Mouse (Mus musculus): Measurements from ENCODE around the gene Mtmr6.

Mtmr6 gene

DNA sequence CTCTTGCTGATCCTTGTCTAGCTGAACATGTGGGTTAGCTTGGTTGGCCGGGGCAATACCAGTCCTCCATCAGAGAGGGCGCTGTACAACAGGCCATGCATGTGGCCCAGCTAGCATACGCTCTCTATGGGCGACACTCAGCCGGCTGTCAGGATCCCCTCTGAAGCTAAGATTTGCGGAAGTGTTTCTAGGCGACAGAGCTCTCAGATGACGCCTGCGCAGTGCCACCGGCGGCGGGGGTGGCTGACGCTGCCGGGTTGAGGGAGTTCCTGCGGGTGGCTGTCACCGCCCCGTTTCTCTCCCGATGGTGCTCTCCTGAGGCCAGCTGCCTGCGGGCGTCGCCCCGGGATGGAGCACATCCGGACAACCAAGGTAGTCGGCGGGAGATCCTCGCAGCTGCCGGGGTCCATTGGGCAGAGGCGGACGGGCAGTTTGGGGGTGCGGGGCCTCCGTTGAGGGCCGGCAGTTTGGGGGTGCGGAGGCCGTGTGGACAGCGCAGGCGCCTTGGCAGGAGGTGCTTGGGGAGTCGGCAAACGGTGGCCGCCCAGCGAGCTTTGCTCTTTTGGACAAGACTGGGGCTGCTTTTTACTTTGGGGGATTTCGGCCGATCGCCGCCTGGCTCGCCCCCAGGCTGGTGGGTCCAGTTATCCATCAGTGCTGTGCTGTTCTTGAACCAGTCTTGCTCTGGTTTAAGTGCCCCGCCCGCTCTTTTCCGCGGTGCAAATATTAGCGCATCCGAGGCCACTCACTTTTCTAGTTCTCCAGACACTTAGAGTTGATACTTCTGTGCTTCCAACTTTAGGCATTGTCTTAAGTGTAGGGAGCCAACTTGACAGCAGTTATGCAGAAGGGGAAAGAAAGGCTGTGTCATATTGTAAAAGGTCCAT lies at the start of gene Mtmr6:
Gene Mtmr6 (plus strand): TSS at position 239 of the 887 bp plus-strand sequence.
- DNase-seq, result peak; percentile 98

DNA sequence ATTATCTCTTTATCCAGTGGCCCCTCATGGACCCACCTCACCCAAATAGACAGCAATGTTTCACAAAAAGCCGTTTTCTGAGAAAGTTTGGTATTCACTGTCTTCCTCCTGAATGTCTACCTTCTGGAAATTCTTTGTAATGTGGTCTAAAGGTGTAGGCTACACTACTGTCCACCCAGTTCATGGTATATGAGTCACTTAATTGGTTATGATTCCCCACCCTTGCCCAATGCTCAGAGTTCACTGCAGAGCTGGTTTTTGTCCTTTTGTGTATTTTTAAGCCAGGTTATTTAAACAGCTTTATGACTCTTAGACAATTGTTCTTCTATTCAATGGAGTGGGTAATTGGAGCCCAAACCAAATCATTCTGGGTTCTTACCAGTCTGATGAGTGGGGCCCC lies 48.9 kb upstream of the Mtmr6 start:
- no peak for DNase-seq

DNA sequence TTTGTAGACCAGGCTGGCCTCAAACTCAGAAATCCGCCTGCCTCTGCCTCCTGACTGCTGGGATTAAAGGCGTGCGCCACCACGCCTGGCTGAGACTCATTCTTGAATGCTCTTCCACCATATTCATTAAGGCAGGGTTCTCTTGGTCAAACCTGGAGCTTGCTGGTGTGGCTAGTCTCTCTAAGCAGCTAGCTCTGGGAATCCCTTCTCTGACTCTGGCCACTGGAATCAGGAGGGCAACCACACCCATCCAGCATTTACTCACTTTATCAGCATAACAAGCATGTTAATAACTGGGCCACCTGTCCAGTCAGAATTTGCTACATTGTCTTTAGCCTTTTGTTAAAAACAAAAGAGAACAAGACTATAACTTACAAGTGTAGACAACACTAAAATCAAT lies 47.4 kb upstream of the Mtmr6 start:
- DNase-seq, result no peak

DNA sequence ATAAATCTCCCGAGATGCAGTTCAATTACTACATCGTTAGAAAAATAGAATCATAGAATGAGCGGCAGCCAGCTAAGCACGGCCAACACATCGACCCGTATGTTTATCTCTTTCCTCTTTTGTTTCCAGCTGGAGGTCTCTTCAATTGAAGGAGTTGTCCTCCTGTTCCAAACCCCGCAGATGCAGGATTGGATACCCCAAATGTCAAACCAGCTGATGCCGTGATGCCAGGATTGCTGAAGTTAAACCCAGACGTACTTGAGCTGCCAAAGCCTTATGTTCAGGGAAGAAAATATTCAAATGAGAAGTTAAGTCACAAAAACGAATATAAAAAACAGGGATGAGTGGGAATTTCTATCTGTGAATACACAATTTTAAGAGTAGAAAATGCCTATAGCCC lies 45.1 kb upstream of the Mtmr6 start:
- no peak for DNase-seq

DNA sequence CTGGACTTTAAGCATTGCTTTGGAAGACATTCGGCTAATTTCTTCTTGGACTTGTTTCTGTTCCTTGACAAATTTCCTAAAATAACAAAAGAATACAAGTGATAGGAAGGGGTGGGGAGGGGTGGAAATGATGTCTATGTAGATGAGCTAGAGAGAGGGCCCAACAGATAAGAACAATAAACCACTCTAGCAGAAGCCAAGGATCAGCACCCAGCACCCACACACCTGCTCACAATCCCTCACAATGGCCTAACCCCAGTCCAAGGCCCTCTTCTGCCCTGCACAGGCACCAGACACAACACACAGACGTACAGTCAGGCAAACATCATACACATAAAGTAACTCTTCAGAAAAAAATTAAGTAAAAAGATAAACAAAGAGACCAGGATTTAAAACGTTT lies 26.5 kb upstream of the Mtmr6 start:
- DNase-seq, result no peak

DNA sequence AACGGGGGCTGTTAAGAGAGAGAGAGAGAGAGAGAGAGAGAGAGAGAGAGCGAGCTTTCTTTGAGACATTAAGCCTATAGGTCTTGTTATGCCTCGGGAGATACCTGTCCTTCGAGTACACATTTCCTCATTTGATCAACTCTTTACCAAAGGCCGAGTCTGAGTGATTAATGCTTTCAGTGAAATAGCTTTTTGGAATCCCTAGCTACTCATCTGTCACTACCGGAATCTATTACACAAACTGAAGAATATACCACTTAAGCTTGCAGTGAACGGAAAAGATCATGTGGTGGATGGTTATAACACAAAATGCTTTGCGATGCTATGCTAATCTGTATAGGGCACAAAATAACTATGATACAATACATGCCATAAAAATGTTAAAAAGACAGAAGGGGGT lies 14.7 kb upstream of the Mtmr6 start:
- DNase-seq, result no peak

DNA sequence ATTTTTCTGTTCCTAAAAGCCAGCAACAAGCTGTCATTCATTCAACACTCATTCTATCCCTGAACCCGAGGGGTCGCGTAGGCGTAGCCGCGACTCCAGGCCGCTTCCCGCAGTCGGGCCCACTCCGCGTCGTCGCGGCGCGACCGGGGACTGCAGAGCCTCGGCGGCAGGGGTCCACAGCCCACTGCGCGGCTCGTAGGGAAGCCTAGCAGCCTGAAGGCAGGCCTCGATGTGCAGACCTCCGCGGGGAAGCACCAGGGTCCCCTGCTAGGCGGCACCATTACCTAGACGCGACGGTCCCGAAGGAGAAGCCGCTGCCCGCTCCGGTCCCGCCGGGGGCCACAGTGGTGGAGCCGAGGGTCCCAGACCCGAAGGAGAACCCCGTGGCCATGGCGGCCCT lies 14.1 kb upstream of the Mtmr6 start:
- peak; percentile 77 for DNase-seq

DNA sequence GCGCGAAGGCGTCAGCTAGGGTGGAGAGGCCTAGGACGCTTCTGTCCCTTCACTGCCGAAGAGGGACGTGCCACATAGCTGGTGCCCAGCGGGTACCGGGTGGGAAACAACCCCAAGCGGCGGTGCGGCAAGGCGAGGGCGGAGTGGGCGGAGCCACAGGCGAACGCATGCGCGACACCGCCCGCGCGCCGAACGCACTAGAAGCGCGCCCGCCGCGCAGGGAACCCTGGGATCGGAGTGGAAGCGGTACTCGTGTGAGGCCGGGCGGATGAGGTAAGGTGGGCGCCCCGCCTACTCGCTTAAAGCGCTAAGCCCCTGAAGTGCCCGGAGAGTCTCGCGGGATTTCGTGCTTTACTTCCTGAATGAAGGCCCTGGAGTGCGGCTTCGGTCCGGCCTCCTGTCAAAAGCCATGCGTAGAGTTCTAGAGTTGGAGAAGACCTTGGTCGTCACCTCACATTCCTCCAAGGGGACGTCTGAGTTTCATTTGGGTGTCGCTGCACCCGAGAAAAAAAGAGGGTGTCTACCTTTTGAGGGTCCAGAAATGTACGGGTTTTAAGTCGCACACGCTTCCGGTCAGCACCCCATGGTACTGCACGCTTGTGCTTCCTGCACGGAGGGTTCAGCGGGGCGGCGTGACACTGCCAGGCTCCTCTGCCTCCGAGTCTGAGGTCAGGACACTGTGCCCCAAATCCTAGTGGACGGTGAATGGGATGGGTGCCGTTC lies 13.6 kb upstream of the Mtmr6 start, which contains the start of the genes Nupl1 and Gm49336:
Gene Nupl1 (minus strand): TSS at position 151 of the 723 bp plus-strand sequence.
Gene Gm49336 (minus strand): TSS at position 227 of the 723 bp plus-strand sequence.
- DNase-seq, result peak; percentile 100

DNA sequence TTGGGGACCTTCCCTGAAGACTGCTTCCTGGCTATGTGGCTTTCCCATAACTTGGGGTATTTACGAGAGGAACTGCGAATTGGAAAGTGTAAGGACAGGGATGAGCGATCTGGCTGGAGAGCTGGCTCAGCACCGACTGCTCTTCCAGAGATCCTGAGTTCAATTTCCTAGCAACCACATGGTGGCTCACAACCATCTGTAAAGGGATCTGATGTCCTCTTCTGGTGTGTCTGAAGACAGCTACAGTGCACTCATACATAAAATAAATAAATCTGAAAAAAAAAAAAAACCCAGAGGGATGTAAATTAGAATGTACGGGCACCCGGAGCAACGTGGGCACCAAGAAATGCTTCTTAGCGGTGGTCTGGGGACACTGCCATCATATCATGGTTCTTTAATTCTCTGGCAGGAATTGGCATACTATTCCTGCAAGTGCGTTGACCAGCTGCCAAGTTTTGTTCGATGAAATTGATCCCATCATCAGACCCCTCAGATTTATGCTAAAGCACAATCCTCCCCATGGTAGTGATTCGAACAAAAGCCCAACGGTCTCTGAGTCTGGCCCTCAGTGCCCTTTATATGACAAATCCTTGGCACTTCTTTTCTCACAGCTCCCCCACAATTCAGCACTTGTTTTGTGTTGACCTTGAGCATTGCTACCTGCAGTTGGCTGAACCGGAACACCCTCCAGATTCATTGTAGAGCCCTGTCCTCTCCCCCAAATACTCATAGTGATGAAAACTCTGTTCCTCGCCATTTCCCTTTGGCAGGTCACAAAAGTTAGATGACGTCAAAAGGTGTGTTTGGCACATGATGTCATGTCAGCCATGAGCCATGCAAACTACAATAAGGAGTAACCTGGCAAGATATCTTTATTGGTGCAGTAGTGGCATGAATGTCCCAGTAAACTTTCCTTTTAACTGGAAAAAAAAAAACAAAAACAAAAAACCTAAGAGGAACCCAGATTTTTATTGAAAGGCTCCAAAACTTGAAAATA lies 12.7 kb upstream of the Mtmr6 start:
- DNase-seq, result no peak

DNA sequence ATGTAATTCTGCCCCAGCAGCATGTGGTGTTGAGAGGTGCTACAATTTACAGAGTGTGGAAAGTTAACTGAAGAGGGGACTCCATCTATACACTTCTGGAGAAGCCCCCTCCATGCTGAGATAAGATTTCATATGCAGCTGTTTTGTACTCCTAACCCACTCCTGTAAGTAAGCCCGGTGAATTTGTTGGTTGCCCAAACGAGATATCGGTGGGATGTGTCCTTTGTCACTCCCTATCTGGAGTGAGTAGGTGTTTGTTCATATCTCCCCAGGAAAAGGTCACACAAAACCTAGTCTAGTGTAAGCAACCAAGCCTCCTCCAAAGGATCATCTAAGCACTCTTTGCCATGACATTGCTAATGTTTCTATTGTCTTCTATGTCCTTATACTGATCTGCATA lies 11.6 kb upstream of the Mtmr6 start:
- no peak for DNase-seq

DNA sequence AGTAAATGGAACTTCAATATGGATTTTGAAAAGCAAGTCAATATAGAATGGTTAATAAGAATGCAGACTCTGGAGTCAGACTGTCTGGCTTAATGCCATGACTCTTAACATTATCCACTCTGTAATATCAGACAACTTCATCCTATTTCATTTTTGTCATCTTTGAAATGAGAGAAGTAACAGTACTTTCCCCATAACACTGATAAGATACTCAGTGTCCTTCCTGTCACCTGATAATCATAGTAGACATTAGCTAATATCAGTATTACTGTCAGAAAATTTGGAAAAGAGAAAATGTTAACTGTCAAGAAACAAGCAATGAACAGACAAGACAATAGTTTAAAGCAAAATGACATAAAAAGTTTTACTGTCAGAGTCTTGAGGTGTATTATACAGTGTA lies 10.3 kb upstream of the Mtmr6 start:
- no peak for DNase-seq

DNA sequence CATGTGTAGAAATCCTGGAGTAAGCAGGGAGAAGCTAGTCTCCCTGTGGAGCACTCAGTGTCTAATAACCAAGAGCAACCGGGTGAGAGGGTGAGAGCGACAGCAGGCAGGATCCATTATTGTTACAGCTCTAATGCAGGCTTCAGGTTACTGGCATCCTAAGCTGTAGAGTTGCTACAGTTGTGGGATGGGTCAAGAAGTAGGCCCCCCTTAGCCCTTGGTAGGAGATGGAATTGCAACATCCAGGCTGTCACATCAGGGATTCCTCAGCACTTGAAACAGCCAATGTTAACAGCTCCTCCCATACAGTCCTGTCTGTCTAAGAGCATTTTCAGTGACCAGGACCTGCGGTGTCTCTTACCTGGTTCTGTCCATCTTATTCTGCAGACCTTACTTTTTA lies 8.7 kb upstream of the Mtmr6 start:
- peak; percentile 39 for DNase-seq

DNA sequence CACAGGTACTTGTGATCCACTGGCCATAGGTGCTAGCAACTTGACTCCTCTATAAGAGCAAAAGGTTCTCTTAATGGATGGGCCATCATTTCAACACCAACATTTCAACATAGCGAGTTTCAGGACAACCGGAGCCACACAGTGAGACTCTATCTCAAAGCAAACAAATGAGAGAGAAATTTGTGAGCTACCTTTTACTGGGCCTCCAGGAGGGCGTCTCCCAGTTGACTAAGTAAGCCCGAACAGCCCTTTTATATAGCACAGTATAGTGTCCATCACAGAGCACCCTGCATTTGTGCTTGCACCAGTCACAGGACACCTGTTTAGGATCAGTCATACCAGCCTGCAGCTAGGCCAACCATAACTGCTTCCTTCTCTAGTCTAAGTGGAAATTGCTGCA lies 7.9 kb upstream of the Mtmr6 start:
- DNase-seq, result no peak

DNA sequence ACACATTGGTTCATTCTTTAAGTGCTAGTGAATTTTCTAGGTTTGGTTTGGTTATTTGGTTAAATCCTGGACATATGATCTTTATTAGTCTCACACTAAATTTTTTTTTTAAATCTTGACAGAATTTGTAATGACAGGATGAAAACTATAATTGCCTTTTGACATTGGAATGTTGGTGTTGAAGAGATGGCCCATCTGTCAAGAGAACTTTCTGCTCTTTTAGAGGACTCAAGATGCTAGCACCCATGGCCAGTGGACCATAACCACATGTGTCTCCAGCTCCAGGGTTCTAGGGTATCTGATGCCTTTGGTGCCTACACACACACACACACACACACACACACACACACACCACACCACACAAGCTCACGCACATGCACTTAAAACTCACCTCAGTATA lies 7.2 kb upstream of the Mtmr6 start:
- no peak for DNase-seq

DNA sequence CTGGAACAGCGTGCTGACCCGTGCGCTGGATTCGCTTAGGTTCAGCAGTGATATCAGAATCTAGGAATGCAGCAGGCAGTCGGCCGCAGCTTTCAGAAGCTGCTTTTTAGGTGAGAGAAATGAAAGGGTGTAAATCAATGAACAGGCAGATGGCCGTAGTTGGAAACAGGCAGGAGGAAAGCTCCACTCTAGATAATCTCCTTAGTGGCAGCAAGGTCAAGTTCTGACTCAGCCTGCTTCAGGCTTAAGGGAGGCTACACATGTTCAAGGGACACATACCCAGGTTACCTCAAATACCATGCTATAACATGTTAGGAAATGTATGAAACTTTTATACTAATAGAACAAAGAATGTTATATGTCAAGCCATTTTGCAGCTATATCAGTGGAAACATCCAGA lies 2.7 kb upstream of the Mtmr6 start:
- no peak for DNase-seq

DNA sequence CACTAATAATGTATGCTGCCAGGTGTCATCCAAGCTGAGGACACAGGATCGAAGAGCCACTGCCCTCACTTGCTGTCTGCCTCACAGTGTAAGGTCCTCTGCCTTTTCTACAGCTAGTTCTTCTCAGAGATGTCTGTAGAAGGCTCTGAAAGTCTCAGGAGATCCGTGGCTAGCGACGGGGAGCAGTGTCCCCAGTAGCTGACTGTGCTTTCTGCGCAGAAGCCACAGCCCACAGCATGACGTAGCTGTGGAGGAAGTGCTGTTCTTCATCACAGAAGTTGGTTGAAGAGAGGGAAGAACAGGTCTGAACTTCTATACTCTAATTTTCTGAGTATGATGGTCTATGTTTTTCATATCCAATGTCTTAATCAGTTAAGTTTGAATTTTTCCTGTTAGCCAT lies 4.3 kb downstream of the Mtmr6 start:
- no peak for DNase-seq

DNA sequence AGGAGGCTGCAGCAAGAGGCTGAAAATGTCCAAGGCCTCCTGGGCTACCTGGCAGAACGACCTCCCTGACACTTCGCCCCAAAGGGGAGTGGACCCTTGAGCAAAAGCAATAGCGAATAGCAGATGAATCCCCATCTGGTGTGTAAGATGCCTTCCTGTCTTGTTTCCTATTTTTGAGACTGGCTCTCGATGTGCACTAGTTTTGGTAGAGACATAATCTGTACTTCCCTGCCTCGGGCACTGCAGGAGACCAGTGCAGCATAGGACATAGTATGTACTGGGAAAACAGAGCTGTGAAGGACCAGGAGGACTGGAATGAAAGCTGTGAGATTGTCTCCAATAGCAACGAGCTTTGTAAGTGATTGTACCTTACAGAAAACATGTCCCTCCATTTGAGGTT lies 8.3 kb downstream of the Mtmr6 start:
- DNase-seq, result no peak

DNA sequence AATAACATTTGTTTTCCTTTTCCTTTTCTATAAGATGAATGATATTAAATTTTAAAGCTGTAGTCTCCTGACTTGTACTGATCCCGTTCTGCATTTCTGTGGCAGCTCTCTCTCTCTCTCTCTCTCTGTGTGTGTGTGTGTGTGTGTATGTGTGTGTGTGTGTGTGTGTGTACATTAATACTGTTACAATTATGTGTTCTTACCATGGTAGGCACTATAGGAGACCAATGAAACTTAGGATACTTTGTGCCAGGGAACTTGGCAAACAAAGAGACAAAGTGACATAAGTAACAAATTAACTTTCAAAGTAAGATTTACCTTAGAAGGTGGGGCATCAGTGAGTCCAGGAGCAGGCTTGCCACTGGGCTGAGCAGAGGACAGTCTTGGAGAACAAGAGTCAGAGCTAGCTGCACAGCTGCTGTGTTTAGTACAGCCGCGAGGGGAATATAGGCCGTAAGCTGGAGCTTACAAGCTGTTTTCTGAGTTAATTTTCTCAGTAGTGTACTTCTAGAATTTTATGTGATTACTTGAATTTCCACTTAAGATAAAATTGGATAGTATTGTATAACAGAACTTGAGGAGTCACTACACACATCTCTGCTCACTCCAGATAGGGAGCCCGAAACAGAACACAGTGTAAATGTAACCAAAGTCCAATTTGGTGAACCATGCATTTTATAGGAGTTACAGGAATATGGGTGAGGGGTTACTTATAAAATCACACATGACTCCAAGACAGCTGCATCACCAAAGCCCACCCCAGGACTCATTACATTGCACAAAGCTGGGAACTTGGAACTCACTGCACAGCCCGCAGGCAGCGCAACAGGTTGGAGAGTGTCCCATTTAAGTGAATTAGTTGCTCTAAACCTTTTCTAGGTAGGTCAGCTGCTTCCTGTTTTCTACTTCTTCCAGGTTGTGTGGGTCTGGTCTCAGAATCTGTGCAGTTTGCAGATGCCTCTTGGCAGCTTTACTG lies 10.6 kb downstream of the Mtmr6 start:
- DNase-seq, result no peak

DNA sequence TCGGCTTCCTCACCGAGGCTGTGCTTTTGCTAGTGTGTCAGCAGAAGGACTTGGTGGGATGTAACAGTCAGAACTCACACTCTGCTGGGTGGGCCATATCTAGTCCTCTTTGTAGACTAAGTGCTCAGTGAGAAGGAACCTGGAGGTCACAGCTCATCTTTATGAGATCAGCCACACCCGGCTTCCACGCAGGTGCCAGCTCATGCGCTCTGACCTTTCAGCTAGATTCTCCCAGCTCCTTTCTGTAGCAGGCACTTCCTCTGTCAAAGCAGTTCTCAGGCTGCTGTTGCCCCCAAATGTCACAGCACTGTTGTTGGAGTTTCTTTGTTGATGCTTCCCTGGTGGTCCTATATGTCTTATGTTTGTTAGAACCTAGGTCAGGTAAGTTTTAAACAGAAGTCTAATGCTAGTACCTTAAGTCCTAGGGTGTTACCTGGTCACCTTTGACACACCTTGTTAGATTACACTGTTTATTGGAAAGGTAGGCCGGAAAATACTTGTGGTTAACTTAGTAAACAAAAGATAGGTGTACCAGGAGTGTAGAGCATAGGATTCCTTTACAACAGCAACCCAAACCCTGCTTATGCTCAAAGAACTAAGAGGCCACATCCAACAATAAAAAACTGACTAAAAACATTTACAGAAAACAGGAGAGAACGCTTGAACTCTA lies 21.3 kb downstream of the Mtmr6 start:
- DNase-seq, result no peak

DNA sequence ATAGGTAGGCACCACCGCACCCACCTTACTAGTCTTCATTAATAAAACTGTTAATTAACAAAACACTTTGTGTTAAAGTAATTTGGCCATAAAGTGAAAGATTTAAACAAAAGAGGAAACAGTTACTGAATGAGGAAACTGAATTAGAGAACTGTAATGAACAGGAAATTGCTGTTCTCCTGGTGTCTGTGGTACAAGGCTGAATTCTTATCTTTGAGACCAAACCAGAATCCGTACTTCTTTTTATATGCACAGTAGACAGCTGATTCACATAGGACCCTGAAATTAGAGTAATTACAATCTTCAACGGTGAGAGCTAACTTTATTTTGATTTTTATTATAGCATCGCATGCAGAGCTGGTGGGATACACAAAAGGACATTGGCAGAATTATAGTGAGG lies 25.3 kb downstream of the Mtmr6 start:
- DNase-seq, result no peak

DNA sequence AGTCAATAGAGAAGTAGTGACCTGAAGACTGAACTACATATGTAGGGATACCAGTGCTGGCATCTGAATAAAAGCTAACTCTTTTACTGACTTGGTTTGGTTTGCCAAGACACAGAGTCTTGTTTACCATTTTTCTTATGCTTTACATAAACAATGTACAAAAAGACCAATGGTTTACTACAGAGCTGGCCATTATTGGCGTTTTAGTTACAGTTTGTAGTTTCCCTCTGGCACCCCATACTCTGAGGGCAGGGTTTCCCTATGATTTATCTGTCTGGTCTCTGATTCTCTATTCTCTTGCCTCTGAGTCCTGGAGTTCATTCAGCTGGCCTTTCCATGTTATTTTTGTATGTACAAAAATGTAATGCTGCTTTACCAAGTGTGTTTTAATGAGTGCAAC lies 30.5 kb downstream of the Mtmr6 start:
- DNase-seq, result no peak
